Mouse (Mus musculus) left cerebral cortex, postnatal 10 days (tissue): ENCODE results near the gene Trim60. TPM values are rescaled to one million over a fixed set of nuclear protein-coding genes. Genes with fewer than 3 reads are reported as not detected.

Experiments used
- DNase-seq, 2 experiments: peaks; one replicate each; pipeline ENCODE4 v3.0.0; 2021 to 2022; ENCODE audit warnings: low spot score in 2 of 2, mixed read lengths in 1 of 2; ENCODE audit errors: extremely low spot score in 1 of 2
- intact Hi-C: fragments of 180-260 bp; cut with DNase I; formaldehyde crosslinking; loops from one replicate; pipeline ENCODE4 v1.15.1; 2025
- total RNA-seq, 2 experiments: library from RNA; stranded (reverse); gene quantifications; 2 replicates each; pipeline ENCODE4 v1.2.3; 2021

Gene Trim60
- not detected for total RNA-seq

- intact Hi-C loops = no loop called here
- no peak for DNase-seq
Measured at GRCm38 (mm10) chr8:65018423-65018822, at the start of gene Trim60, which contains the start of gene Trim61. Gene Trim60, minus strand, starts transcription at chr8:65018584. Gene Trim61, minus strand, starts transcription at chr8:65018523.

DNA sequence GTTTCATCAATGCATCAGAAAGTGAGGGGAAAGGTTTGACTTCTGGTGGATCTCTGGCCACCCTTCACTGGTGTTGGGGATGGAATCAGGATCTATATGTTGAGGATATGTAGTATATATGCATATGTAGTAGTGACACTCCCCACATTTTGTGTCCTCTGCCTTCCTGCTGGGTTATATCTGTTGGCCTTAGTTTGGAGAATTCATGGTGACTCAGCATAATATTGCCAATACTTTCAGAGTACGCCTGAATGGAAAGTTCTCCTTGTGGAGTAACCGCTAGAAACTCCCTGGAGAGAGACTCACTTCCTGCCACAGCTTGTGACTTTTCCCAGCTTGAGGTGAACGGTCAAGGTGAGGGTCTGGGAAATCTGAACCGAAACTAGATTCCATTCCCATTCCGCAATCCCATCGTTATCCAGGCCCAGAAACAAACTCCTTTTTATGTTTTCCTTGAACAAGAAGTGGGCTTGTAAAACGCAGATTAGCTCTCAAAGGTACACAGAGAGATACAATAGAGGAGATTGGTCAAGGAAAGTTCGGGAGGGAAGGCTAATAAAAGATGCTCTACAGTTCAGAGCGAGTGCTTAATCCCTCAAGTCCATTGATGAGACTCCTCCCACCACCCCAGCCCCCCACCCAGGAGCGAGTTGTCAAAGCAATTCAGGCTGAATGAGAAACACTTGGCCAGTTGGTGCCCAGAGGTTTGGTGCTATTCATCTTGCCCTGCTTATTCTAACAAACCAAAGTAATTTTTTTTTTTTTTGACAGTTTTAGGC lies 49.5 kb upstream of the Trim60 start:
- intact Hi-C loops = no loop called here
- DNase-seq = no peak

- DNase-seq = no peak
- intact Hi-C loops = no loop called here
Measured at GRCm38 (mm10) chr8:65067031-65067430, 48.6 kb upstream of the Trim60 start.

DNA sequence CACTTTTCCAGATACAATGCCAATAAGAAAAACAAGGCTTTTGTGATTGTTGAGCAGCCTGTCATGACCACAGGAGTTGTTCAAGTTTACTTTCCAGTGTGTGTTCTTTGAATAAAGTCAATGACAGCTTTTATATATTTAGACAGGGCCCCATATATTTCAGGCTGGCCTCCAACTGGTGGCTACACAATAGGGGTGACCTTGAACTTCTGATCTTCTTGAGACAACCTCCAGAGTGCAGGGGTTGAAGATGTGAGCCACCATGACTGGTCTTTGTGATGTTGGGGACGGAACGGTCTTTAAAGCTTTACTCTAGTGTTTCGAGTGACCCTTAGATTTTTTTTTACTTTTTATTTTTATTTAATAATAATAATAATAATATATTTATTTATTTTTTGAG lies 47.2 kb upstream of the Trim60 start:
- DNase-seq = no peak
- intact Hi-C loops = no loop called here

DNA sequence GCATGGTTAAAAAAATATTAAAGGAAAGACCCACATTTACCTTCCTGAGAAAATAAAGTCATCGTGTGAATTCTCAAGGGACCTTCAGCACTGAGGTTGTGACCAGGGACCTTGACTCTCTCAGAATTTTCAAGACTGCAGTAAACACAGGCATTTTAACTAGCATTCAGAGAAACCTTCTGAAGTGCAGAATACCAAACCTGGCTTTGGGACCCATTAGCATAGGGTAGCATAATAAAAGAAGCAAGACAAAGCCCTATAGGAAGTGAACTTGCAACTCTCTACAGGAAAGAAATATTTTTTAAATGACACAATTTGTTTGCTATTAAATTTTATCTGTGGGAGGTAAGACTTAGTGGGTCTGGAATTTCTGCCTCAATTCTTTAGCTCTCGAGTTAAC lies 45.7 kb upstream of the Trim60 start:
- DNase-seq = no peak
- intact Hi-C loops = no loop called here

DNA sequence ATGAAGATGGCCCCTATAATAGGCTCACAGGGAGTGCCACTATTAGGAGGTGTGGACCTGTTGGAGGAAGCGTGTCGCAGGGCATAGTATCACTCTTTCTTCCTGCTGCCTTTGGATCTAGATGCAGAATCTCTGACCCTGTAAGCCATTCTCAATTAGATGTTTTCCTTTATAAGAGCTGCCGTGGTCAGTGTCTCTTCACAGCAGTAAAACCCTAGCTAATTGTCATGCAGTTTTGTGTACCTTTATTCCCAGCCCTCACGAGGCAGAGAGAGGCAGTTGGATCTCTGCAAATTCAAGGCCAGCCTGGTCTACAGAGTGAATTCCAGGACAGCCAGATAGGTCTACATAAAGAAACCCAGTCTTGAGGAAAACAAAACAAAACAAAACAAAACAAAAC lies 43.8 kb upstream of the Trim60 start:
- no peak for DNase-seq
- intact Hi-C loops = no loop called here

DNA sequence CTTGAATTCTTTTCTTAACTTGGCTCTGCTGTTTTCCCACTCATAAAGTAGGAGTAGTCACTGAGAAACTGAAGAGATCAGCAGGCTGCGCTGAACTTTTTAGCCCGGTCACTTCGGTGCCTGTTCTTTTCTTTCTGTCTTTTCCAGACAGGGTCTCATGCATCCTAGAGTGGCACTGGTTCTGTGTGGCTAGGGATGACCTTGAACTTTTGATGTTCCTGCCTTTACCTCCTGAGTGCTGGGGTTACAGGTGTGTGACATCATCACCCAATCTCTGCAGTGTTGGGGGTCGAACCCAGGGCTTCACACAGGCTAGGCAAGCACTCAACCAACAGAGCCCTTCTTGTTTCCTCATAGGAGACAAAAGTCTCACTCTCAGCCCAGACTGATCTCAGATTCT lies 38.3 kb upstream of the Trim60 start:
- no peak for DNase-seq
- intact Hi-C loops = no loop called here

GRCm38 (mm10) chr8:65053968-65054367 lies 35.6 kb upstream of the Trim60 start:
- DNase-seq = no peak
- intact Hi-C loops = no loop called here

DNA sequence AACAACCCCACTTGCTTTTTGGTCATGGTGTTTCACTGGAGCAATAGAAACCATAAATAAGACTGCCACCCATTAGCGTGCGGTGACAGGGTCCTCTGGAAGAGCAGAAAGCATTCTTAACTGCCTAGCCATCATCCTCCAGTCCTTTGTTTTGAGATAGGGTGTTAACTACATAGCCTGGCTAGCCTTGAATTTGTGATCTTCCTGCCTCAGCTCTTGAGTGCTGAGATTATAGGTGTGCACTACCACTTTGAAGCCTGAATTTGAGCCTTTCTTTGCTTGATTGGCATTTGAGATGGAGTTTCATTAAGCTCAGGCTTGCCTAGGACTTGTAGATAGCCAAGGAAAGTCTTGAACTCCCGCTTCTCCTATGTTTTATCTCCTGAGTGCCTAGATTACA lies 35.2 kb upstream of the Trim60 start:
- intact Hi-C loops = no loop called here
- DNase-seq = no peak

- intact Hi-C loops = no loop called here
Measured at GRCm38 (mm10) chr8:65047801-65048200, 29.4 kb upstream of the Trim60 start.

DNA sequence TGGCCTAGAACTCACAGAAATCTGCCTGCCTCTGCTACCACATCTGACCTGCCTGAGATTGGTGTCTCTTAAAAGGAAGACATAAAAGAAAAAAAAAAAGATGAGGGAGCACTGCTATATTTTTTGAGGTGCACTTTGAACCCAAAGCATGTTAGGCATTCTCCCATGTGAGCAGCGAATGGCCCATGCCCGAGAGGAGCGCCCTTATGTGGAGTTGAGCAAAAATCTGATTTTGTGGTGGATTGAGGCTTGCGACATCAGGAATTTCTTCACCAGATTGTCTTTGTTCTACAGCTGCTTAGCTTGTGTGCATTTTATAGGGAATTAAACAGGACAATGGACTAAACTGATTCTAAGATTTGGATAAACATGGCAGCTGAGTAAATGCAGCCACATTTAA lies 28.8 kb upstream of the Trim60 start:
- intact Hi-C loops = no loop called here
- DNase-seq = no peak

More at GRCm38 (mm10) chr8:65047801-65048200, 29.4 kb upstream of the Trim60 start:
- DNase-seq = no peak

DNA sequence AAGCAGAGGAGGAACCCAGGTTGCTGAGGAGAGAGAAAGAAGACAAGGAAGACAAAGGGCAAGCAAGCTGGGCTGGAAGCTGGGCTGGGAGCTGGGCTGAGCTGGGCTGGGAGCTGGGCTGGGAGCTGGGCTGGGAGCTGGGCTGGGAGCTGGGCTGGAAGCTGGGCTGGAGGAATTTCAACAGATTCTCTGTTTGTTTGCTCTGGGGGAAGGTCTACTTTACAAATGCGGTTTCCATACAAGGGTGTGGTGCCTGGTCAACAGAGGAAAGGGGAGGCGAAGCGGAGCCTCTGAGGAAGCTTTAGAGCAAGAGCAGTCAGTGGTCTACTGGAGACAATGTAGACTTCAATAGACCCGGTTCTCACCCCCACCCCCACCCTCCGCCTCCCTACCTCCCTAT lies 28.2 kb upstream of the Trim60 start:
- intact Hi-C loops = no loop called here
- DNase-seq = no peak

DNA sequence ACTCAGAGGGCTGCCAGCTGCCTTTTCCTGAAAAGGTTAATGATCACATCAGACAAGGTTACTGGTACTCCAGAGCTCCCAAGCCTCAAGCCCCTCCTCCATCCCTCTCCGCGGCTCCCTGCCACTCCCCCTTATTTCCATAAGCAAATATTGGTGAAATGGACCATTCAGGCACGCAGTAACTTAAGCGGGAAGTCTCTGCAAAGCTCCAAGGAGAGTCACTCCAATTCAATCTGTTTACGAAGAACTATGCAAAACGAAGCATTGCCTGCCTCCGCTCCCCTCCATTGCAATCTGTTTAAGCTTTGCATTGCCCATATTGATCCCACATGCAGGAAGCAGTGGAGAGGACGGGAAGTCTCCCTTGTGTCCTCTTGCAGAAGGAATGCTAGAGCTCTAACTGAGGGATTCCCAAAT lies 18.7 kb upstream of the Trim60 start, which contains the start of gene Apela:
Gene Apela, minus strand, starts transcription at position 220 of the 417 bp plus-strand sequence.
- DNase-seq = no peak
- intact Hi-C loops = no loop called here

- no peak for DNase-seq
Measured at GRCm38 (mm10) chr8:65034136-65034535, 15.8 kb upstream of the Trim60 start.

DNA sequence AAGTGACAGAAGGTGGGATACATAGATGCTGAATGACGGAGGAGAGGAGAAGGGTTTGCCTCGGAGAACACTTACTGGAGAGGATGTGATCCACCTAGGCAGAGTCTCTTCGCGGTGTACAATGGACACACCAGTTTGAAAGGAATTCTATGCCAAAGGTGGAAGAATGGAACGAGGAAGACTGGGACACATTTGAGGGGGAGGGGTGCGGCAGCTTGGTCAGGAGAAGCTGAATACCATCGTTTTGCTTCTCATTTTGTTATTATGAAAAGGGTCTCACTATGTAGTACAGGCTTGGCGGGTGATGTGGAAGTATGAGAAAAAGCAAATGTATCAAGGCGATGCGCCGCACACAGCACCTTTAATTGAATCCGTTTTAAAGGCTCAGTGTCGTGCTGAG lies 14.7 kb upstream of the Trim60 start:
- intact Hi-C loops = no loop called here
- no peak for DNase-seq

More at GRCm38 (mm10) chr8:65034136-65034535, 15.8 kb upstream of the Trim60 start:
- intact Hi-C loops = no loop called here

DNA sequence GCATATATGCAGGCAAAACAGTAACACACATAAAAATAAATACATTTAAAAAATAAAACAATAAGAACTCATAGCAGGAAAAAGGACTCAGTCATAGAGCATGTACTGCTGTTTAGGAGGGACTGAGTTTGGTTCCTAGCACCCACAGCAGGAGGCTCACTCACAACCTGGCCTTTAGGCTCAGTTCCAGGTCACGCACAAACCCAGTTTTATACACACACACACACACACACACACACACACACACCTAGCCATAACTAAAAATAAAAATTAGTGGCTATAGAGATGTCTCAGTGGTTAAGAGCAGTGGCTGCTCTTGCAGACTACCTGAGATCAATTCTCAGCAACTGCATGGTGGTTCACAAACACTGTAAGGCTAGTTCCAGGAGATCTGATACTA lies 13.7 kb upstream of the Trim60 start:
- no peak for DNase-seq
- intact Hi-C loops = no loop called here

DNA sequence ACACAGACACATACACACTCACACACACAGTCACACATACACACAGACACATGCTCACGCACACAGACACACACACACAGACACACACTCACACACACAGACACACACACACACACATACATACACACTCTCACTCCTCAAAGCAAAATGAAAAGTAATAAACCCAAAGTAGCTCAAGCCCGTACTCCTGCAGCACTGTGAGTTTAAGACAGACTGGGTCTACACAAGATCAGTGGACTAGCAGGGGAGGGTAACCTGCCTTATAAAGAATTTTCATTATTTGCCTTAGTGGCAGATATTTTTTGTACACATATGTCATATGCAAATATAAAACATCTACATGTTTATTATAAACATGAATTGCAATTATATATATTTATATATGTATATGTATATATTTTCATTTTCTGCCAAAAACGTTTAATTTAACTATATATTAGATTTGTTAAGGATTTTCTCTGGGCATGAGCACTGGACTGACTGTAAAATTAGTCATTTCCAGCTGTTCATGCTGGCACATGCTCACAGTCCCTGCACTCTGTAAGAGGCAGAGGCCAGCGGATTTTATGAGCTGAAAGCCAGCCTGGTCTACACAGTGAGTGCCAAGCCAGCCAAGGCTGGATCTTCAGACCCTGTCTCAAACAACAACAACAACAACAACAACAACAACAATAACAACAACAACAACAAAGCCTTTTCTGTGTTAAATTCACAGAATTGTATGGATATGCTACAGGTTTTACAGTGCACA lies 12.5 kb upstream of the Trim60 start:
- intact Hi-C loops = no loop called here
- no peak for DNase-seq

DNA sequence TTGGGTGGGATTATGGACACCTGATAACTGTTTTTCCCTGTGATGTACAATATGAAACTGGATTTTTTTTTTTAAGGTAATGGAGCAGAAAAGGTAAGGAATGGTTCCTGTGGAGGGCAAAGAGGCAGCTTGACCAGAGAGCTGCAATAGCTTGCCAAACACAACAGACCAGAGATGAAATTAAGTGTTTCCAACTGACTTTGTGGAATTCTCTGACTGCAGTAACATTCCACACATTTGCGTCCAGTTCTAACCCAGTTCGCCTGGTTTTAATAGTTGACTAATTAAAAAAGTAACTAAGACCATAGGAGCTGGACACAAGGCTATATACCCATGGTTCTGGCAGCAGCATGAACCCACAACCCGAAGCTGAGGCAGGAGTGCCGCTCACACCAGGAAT lies 11.4 kb upstream of the Trim60 start:
- intact Hi-C loops = no loop called here
- DNase-seq = no peak

DNA sequence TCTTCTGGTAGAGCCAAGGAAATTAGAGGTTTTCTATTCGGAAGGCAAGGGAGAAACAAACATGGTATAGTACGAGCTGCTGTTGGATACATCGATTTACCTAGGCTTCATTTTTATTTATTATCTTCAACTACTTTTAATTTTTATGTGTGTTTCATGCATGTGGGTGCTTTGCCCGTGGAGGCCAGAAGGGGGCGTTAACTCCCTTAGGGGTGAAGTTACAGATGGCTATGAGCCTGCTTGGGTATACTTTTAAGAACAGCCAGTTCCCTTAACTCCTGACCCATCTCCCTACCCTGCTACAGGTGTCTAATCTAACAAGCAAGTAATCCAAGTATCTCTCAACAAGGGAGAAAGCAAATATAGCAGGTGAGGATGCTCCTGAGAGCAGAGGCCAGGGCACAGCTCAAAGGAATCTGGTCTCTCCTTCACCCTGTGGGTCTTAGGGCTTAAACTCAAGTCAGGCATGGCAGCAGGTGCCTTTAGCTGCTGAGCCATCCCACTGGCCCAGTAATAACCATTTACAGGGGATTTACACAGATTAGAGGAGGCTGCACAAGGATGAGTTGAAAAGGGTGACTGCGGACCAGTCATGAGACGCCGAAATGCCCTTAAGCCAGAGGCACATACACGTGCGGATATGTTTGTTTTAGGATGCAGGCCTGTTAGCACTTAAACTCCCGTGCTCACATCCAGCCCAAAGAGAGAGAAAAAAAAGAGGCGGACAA lies 10.7 kb upstream of the Trim60 start:
- DNase-seq = no peak
- intact Hi-C loops = no loop called here
